Mouse (Mus musculus) lung, postnatal 10 days (tissue): Measurements from ENCODE around the gene Tgfbr3.

Source experiments
- DNase-seq: peaks from one replicate; pipeline ENCODE4 v3.0.0; 2021

The Tgfbr3 gene

DNA sequence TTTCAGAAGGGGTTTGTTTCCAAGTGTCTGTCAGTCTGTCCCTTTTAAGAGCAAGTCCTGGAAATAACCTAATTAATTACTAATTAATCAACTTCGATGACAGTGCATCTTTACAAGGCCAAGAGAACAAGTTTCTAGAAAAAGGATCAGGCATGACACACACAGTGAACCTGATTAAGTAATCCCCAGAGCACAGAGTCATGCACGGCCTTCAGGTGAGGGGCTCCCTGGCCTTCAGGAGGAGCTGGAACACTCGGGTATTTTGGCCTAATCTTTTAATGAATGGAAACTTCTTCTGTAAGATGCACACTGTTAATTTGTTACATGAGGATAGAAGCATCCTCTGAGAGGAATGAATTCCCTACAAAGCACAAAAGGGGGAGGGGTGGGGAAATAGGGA, 215.9 kb downstream of the Tgfbr3 start:
- no peak for DNase-seq

DNA sequence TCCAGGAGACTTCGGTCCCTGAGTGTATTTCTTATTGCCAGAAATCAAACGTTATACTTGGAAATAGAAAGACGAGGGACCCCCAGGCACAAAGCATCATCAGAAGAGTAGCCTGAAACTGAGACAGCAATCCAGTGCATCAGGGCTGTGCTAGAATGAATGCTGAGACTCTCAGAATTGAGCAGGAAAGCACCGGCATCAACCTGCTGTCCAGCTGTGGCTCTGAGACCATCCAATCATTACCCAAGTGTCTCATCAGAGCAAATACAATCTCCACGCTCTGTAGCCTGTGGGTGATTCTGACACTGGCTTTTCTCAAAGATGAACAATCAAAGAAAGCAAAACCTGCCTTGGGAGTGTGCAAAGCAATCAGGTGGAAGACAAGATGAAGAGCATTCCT, 221.3 kb downstream of the Tgfbr3 start:
- no peak for DNase-seq

DNA sequence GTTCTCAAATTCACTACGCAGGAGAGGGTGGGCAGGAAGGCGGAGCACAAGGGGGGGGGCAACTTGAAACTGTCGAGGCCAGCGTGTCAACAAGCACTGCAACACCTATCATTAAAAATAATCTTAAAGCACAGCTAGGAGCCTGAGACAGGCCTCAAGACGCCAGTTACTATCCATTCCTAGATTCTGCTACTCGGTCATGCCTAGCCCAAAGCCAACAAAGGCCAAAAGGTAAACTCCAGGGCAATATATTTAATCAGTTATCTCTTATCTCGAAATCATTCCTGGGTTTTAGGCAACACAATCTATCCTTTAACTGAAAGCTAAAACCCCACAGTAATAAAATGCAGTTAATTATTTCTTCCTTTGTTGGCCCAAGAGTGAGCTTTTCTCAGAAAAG, 221.9 kb downstream of the Tgfbr3 start:
- DNase-seq = no peak

DNA sequence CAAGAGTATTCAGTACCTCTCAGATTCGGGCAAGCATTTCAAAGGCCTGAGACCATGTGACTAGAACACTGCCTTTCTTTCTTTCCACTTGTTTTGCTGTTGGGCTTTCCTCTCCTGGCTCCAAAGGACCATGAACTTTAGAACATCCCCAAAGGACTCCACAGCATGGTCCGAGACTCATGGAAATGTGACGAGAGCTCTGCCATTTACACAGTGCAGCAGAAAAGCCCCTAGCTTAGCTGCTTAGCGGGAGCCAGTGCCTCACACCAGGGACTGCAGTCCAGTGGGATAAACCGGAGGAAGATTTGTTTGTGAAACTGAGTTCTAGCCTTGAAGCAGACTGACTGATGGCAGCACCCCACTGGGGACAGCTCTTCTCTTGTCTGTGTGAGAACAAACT, 224.5 kb downstream of the Tgfbr3 start:
- DNase-seq = no peak

DNA sequence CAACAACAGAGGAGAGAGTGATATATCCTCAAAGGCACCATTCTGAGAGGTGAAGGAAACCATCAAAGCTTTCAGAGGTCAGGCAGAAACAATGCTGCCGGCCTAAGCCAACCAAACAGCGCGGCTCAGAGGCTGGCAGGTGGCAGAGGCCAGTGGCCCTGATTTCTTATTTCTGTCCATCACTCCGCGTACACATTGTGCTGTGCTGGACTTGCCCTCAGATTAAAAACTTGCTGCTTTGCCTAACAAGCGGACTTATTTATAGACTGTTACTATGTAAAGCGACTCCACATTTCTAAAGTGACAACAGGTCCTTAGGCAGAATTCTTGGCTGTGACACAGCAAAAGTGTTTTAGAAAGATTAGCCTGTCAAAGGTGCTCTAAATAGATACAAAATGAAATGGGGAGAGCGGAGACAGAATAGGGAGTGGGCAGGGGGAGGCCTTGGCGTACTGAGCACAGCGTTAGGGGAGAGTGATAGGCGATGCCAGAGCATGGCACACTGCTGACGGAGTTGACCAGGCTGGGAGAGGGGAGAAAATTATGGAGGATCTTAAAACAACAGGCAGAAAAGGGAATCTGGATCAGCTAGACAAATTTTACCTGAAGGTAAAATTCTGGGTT, 227.1 kb downstream of the Tgfbr3 start:
- no peak for DNase-seq

DNA sequence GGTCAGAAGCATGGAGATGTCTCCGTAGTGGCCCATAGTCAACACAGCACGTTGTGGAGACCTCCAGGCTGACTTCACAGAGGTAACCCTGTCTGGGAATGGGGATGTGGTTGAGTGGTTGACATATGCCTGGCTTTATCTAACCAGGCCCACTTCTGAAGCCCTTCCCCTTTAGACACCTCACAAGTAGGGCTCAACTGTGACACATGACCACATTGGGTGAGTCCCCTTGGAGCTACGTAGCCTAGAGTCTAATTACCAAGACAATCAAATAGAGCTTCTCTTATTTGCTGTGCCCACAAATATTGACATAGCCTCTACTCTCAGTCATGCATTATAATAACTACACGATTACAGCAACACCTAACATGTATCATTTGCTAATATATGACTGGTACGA, 229.9 kb downstream of the Tgfbr3 start:
- no peak for DNase-seq

DNA sequence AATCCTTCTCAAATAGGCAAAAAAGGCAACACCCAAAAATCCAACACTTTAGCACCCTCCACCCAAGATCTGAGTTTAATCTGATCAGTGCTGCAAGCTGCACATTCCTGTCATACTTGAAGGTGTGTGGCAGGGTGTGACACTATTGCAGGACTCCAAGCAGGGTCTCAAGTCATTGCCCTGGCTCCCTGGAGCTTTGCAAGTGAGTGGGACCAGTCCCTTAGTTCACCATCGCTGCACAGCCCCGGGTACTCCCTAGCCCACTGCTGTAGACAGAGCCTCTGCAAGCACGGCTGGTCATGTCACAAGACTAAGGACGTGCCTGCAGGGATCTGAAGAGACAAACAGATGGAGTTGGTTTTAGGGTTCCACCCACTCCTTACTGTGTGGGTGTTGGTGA, 230.8 kb downstream of the Tgfbr3 start:
- DNase-seq = no peak
